Mouse (Mus musculus) kidney, adult 2 months (tissue): ENCODE measurements around the gene Bloc1s6. TPM values are rescaled to one million over a fixed set of nuclear protein-coding genes. Genes with fewer than 3 reads are reported as not detected.

Experiments
- DNase-seq: peaks from one replicate; pipeline ENCODE4 v3.0.0; 2021
- H3K27ac ChIP-seq: fragments of 200-500 bp; 2 replicates; pipeline ENCODE4 v1.5.1; 2012; ENCODE audit warnings: low read depth, low read length, control low read depth, inconsistent platforms; ENCODE audit not compliant: insufficient read depth
- H3K27me3 ChIP-seq: fragments of 200-500 bp; replicated peaks from 2 replicates; pipeline ENCODE4 v1.6.1; 2012; ENCODE audit warnings: mild to moderate bottlenecking, moderate library complexity, low read length, inconsistent platforms; ENCODE audit not compliant: control insufficient read depth, insufficient read depth
- H3K36me3 ChIP-seq: fragments of 200-500 bp; 2 replicates; pipeline ENCODE4 v1.6.1; 2012; ENCODE audit warnings: mild to moderate bottlenecking, moderate library complexity, low read length, inconsistent platforms; ENCODE audit not compliant: control insufficient read depth, insufficient read depth
- H3K4me1 ChIP-seq: fragments of 200-500 bp; 2 replicates; pipeline ENCODE4 v1.6.1; 2011; ENCODE audit warnings: low read length; ENCODE audit not compliant: control insufficient read depth, insufficient read depth
- H3K4me3 ChIP-seq: fragments of 200-500 bp; 2 replicates; pipeline ENCODE4 v1.5.1; 2011; ENCODE audit warnings: mild to moderate bottlenecking, low read depth, low read length, control low read depth; ENCODE audit not compliant: insufficient read depth
- CTCF ChIP-seq: fragments of 200-500 bp; conservative IDR thresholded peaks from 2 replicates; pipeline ENCODE4 v1.5.1; 2011; ENCODE audit warnings: low read depth, mild to moderate bottlenecking, control low read depth, low read length, moderate library complexity, mixed read lengths; ENCODE audit not compliant: insufficient read depth, insufficient read length
- POLR2A ChIP-seq: fragments of 200-500 bp; IDR thresholded peaks from one replicate; pipeline ENCODE4 v1.6.1; 2011; ENCODE audit warnings: low read depth, low read length, control low read depth
- WGBS: fragments of 180-500 bp; shearing (Covaris S2); methylation state at CpG from one replicate; pipeline ENCODE4 v1.1.7; 2018; 5-methylcytosine and 5-hydroxymethylcytosine counted together
- polyA plus RNA-seq: library from polyadenylated mRNA; depleted of rRNA; stranded (reverse); fragments of >200 nt; gene quantifications from 2 replicates; pipeline ENCODE4 v1.2.3, GENCODE M21; 2012; rRNA removed

Bloc1s6 gene
- polyA plus RNA-seq, 1 experiment: 29.2 TPM

DNA sequence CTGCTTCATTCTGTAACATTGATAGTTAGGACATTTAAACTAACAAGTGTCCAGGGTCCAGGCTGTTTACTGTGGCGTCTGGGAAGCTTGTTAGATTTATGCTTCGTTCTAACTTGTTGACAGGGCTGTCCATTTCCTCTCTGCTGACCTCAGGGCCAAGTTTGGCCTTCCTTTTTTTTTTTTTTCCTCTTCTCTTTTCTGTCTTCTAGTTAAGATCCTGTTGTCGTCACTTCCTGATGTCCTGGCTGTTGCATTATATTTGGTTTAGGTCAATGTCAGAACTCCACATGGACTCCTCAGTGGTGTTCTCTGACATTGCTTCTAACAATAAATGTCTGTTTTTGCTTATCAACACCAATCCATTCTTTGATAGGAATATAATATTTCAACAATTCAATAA lies 42.1 kb downstream of the Bloc1s6 start:
- 35% methylated on average over 3 of the region's 3 CpGs for WGBS
- no peak overlapping the region for H3K4me3 ChIP-seq
- no peak overlapping the region for H3K27ac ChIP-seq
- no peak for TF ChIP-seq CTCF
- no peak for TF ChIP-seq POLR2A
- peaks cover 30% of the 10 kb centered on the region for H3K4me1 ChIP-seq
- H3K36me3 ChIP-seq: no peaks in the 10 kb centered on the region
- H3K27me3 ChIP-seq: no peaks in the 10 kb centered on the region
- no peak for DNase-seq

GRCm38 (mm10) chr2:122781590-122782356 lies 43.5 kb downstream of the Bloc1s6 start:
- TF ChIP-seq POLR2A (no peak), CTCF (no peak; the same call in 1 of the 2 replicates)
- peak overlapping the region; percentile 39; the same call in 1 of the 2 replicates for H3K27ac ChIP-seq
- DNase-seq: peak; percentile 53
- WGBS: 59% methylated on average over 8 of the region's 8 CpGs
- no peaks in the 10 kb centered on the region for H3K27me3 ChIP-seq
- H3K4me3 ChIP-seq: no peak overlapping the region
- H3K36me3 ChIP-seq: no peaks in the 10 kb centered on the region
- peaks cover 30% of the 10 kb centered on the region for H3K4me1 ChIP-seq

GRCm38 (mm10) chr2:122783730-122784129 lies 45.4 kb downstream of the Bloc1s6 start:
- no peak for DNase-seq
- no peak overlapping the region for H3K27ac ChIP-seq

GRCm38 (mm10) chr2:122784701-122785100 lies 46.4 kb downstream of the Bloc1s6 start:
- no peaks in the 10 kb centered on the region for H3K27me3 ChIP-seq
- no peak for TF ChIP-seq POLR2A
- TF ChIP-seq CTCF: no peak

More at GRCm38 (mm10) chr2:122783730-122784129, 45.4 kb downstream of the Bloc1s6 start:
- no peaks in the 10 kb centered on the region; the same call in 1 of the 2 replicates for H3K36me3 ChIP-seq
- no peaks in the 10 kb centered on the region for H3K27me3 ChIP-seq
- no peak overlapping the region for H3K4me3 ChIP-seq
- peaks cover 30% of the 10 kb centered on the region for H3K4me1 ChIP-seq
- TF ChIP-seq CTCF (no peak), POLR2A (no peak)
- 51% methylated on average over 2 of the region's 2 CpGs for WGBS

GRCm38 (mm10) chr2:122786167-122786566 lies 47.9 kb downstream of the Bloc1s6 start:
- peaks cover 30% of the 10 kb centered on the region for H3K4me1 ChIP-seq
- no peak overlapping the region for H3K27ac ChIP-seq
- no peaks in the 10 kb centered on the region for H3K27me3 ChIP-seq
- H3K36me3 ChIP-seq: no peaks in the 10 kb centered on the region; the same call in 1 of the 2 replicates
- WGBS: 95% methylated on average over 2 of the region's 2 CpGs
- DNase-seq: no peak
- H3K4me3 ChIP-seq: no peak overlapping the region
- TF ChIP-seq POLR2A (no peak), CTCF (no peak)

More at GRCm38 (mm10) chr2:122784701-122785100, 46.4 kb downstream of the Bloc1s6 start:
- H3K4me3 ChIP-seq: no peak overlapping the region
- 67% methylated on average over 3 of the region's 3 CpGs for WGBS
- peak; percentile 31 for DNase-seq
- peak overlapping the region; percentile 55; the same call in 1 of the 2 replicates for H3K27ac ChIP-seq
- H3K4me1 ChIP-seq: peaks cover 37% of the 10 kb centered on the region
- no peaks in the 10 kb centered on the region; the same call in 1 of the 2 replicates for H3K36me3 ChIP-seq

DNA sequence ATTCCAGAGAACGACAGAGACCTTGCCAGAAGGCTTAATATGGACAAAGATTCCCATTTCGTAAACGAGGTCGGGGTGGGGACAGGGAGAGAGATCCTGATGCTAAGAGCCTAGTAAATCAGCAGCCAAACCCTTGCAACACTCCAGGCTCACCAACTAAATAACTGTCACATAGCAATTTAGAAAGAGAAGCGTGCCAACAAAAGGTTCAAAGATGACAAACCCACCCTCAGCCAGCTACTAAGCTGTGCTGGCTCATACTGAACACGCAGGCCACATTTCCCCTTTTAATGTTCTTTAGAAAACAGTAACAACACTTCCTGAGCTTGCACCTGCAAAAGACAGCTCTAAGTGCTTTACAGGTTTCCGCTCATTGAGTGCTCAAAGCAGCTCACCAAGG lies 51.0 kb downstream of the Bloc1s6 start:
- H3K4me3 ChIP-seq: no peak overlapping the region

DNA sequence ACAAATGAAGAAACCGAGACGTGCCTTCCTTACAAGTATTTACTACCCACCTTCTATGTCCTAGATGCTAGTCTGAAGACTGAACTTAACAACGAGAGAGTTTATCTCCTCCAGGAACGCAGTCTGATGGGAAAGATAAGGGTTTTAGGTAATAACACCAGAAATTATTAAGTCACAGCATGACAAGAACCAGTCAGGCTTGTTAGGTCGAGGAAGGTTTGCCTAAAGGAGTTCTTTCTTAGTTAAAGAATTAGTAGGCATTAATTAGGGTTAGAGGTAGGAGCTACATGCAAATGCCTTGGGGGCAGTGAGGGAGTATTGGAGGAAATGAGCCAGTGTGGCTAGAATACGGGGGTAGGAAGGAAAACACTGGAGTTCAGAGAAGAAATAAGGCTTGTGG lies 51.4 kb downstream of the Bloc1s6 start:
- TF ChIP-seq POLR2A: no peak
- no peak for TF ChIP-seq CTCF
- 47% methylated on average over 6 of the region's 6 CpGs for WGBS
- H3K36me3 ChIP-seq: peaks cover 5% of the 10 kb centered on the region; the same call in 1 of the 2 replicates

More for the DNA sequence above, 51.0 kb downstream of the Bloc1s6 start:
- 41% methylated on average over 7 of the region's 7 CpGs for WGBS
- H3K27ac ChIP-seq: peak overlapping the region; percentile 3
- peak; percentile 79 for DNase-seq
- H3K4me1 ChIP-seq: peaks cover 13% of the 10 kb centered on the region; the same call in 1 of the 2 replicates
- TF ChIP-seq CTCF (no peak), POLR2A (no peak)
- no peaks in the 10 kb centered on the region for H3K27me3 ChIP-seq
- peaks cover 5% of the 10 kb centered on the region; the same call in 1 of the 2 replicates for H3K36me3 ChIP-seq

More for the DNA sequence above, 51.4 kb downstream of the Bloc1s6 start:
- DNase-seq: no peak
- no peak overlapping the region for H3K4me3 ChIP-seq
- H3K4me1 ChIP-seq: peaks cover 9% of the 10 kb centered on the region; the same call in 1 of the 2 replicates
- H3K27ac ChIP-seq: no peak overlapping the region; the same call in 1 of the 2 replicates
- H3K27me3 ChIP-seq: no peaks in the 10 kb centered on the region

Other genes starting within 250 kb of the Bloc1s6 start
- gene Gatm, start 127.2 kb upstream of the Bloc1s6 start, polyA plus RNA-seq: 1,128 and 1,147 TPM in 2 replicates
- 0.19 and 0.24 TPM in 2 replicates for gene AA467197, start 101.5 kb upstream of the Bloc1s6 start, polyA plus RNA-seq
- gene Slc30a4, start 35.8 kb upstream of the Bloc1s6 start, polyA plus RNA-seq: 5.7 and 6.2 TPM in 2 replicates
- 79.1 and 84.5 TPM in 2 replicates for gene Sqor, start 26.7 kb downstream of the Bloc1s6 start, polyA plus RNA-seq